Mouse (Mus musculus) heart, adult 9 months (tissue): ENCODE measurements around the gene Hip1r.

Source experiments
- DNase-seq, 2 experiments: peaks; one replicate each; pipeline ENCODE4 v3.0.0; 2022; ENCODE audit warnings: low spot score in 2 of 2

The Hip1r gene

DNA sequence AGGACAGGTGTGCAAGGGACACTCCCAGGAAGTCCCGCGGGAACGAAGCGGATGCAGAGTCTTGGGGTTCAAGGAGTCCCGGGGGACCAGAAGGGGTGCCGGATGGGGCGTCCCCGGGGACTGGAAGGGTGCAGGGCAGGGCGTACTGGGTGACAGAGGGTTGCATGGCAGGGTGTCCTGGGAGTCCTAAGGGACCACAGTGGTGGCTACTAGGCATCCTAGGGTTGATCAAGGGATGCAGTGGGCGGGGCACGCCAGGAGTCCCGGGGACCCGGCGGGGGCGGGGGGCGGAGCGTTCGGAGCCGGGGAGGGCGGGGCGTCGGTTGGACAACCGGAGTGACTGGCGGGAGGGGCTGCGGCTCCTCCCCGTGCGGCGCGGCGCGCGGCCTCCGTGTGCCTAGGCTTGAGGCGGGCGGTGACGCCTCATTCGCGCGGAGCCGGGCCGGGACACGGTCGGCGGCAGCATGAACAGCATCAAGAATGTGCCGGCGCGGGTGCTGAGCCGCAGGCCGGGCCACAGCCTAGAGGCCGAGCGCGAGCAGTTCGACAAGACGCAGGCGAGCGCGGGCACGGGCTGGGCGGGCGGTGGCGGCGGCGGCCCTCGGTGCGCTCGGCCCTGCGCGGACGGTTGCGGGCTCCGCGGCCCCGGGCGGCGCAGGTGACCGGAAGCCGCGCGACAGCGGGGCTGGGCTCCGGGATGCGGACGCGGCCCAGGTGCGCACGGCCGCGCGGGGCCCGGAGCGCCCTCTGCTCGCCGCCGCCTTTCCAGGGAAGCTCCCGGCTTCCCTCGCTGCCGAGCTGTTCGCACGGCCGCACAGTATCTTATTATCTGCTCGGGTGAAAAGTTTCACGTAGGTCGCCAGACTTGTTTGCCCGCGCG lies at the start of gene Hip1r:
Gene Hip1r, plus strand, starts transcription at position 330 of the 880 bp plus-strand sequence.
- DNase-seq = peak; percentile 71 to 72

GRCm38 (mm10) chr5:123927118-123927517 lies 46.3 kb upstream of the Hip1r start, which contains the start of gene Gm43518:
Gene Gm43518 (plus strand): TSS chr5:123927418.
- no peak for DNase-seq

- peak; percentile 93 to 95 for DNase-seq
These were observed 42.9 kb upstream of the Hip1r start, which contains the start of gene Ccdc62 for GRCm38 (mm10) chr5:123930508-123930989. Gene Ccdc62 (plus strand): TSS chr5:123930679.

GRCm38 (mm10) chr5:123931131-123931530 lies 42.3 kb upstream of the Hip1r start:
- no peak for DNase-seq

DNA sequence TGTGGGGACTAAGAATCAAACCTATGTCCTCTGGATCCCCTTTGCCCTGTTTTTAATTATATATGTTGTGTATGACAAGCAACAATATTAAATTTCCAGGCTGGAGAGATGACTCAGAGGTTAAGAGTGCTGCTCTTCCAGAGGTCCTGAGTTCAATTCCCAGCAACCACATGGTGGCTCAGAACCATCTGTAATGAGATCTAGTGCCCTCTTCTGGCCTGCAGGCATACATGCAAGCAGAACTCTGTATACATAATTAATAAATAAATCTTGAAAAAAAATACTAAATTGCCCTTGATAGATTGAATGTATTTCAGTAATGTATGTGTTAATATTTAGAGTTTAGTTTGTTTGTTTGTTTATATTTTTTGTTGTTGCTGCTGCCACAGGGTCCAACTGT lies 40.5 kb upstream of the Hip1r start:
- no peak for DNase-seq

DNA sequence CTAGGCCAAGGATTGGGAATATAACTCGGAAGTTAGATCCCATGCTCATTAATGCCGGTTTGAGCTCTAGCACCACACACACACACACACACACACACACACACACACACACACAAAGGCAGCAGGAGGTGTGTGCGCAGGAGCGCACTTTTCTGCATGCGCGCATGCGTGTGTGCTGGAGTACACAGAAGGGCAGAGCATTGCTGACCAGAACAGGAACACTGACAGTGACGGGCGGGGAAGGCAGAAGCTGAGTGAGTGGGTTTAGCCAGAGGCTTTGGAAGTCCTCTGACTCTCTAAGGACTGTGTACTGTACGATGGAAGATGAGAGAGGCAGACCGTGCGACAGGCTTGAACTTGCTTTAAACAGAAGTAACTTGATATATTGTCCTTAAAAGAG lies 39.9 kb upstream of the Hip1r start:
- no peak for DNase-seq

- DNase-seq = no peak
These were observed 39.4 kb upstream of the Hip1r start for GRCm38 (mm10) chr5:123933957-123934591.

GRCm38 (mm10) chr5:123935931-123936330 lies 37.5 kb upstream of the Hip1r start:
- DNase-seq = no peak

DNA sequence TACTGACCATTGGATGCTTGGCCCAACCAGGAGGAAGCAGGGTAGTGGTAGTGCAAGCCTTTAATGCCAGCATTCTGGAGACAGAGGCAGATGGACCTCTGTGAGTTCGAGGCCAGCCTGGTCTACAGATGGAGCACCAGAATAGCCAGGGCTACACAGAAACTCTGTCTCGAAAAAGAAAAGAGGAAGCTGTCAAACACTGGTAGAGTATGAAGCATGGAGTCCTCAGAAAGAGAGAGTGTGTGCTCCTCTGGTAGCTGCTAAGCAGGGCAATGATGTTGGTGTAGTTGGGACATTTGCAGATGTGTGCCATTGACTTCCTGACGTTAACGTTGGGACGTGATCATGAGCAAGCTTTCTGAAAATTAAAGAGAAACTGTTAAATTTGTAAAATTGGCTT lies 34.9 kb upstream of the Hip1r start:
- no peak for DNase-seq

DNA sequence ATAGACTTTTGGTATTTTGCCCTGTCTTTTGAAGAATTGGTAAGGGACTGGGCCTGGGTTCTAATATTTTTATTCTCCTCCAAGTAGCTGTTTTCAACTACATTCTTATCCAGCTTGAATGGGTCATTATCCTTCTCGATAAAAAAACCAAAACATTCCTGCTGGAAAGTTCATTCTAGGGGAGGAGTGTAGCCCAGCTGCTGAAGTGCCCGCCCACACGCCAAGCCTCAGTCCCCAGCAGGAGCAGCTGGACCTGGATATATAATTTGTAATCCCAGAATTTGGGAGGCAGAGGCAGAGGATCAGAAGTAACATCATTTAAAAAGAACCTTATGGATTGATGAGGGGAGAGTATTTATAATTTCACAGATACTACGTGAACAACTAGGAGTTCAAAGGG lies 26.9 kb upstream of the Hip1r start:
- no peak for DNase-seq

DNA sequence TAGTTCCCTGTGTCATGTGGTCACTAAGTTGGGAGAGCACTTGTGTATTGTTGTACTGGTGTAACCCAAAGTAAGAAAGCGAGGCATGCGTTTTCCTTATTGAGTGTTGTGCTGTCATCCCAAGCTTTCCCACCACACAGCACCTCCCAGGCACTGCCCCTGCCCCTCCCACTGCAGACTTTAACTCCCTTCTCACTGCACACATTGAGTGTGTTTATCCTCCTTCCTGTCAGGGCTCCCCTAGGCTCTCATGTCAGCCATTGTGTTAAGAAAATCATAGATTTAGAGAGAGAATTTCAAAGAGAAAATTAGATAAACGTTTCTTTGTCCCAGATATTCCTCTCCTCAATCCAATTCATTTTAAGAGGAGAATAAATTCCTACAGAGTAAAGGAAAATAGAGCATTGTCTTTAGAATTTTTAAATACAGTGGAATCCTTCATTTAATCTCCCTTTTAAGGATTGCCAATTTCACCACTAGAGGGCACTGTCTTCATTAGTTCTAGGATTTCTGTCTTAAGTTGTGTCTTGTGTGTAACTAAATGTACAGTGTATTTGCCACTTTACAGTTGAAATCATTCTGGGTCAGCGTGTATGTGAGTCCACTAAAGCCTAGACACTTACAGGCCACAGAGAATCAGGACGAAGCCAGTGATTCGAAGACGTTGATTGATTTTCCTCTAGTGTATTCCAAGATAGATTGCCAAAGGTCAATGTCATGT lies 26.2 kb upstream of the Hip1r start:
- DNase-seq = peak in 1 of 2 experiments; percentile 42

GRCm38 (mm10) chr5:123952365-123953045 lies 20.9 kb upstream of the Hip1r start:
- no peak for DNase-seq

DNA sequence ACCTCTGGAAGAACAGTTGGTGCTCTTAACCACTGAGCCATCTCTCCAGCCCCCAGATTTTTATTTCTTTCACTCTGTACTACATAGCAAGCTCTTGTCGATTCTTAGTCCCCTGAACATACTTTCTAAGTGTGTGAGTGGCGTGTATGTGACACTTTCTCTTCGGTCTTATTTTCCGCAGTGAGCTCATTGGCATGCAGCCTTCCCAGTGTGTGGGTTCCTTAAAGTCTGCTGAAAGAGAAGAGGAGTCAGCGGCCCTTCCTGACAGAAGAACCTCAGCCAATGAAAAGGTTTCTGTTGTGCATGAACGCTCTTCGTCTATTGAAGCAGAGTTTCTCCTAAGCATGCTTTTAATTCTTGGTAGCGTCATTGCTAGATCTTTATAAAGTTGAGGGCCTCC lies 16.2 kb upstream of the Hip1r start:
- no peak for DNase-seq

- no peak for DNase-seq
These were observed 14.4 kb upstream of the Hip1r start for GRCm38 (mm10) chr5:123959018-123959417.

GRCm38 (mm10) chr5:123960129-123960528 lies 13.3 kb upstream of the Hip1r start:
- DNase-seq = no peak

GRCm38 (mm10) chr5:123961046-123961445 lies 12.4 kb upstream of the Hip1r start:
- DNase-seq = no peak

GRCm38 (mm10) chr5:123964208-123964607 lies 9.2 kb upstream of the Hip1r start:
- DNase-seq = no peak

DNA sequence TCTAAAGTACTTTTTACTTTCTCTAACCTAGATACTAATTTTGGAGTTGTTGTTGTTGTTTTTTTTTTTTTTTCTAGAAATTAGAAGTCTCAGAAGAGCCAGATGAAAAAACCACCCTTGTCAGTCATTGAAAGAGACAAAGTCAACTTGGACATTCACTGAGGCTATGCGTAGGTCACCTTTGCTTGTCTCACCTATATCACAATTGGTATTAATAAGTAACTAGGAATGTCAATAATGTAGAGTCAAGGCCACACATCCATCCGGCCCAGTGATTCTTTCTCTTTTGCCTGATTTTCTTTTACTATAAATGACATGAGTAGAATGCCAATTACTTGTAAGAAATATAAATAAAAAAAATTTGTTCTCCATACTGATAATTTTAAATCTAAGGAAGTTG lies 6.7 kb upstream of the Hip1r start:
- DNase-seq = no peak

DNA sequence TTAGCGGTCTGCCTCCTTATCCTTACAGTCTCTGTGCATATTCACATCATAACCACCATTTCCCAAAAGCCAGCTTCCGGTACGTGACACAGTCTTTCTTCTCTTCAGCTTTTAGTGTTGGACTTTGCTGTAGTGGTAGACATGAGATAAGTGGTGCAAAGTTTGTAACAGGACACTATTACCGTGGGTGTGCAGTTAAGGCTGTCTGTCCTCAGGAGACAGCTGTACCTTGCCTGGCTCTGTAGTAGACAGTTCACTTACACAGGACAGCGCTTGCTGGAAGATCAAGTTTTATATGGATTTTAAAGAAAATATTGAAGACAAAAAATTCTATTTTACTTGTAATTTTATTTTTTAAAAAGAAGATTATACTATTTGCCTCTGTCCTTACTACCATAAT lies 5.0 kb upstream of the Hip1r start:
- no peak for DNase-seq

GRCm38 (mm10) chr5:123969216-123969615 lies 4.2 kb upstream of the Hip1r start:
- no peak for DNase-seq

GRCm38 (mm10) chr5:123970576-123970975 lies 2.9 kb upstream of the Hip1r start:
- DNase-seq = no peak

DNA sequence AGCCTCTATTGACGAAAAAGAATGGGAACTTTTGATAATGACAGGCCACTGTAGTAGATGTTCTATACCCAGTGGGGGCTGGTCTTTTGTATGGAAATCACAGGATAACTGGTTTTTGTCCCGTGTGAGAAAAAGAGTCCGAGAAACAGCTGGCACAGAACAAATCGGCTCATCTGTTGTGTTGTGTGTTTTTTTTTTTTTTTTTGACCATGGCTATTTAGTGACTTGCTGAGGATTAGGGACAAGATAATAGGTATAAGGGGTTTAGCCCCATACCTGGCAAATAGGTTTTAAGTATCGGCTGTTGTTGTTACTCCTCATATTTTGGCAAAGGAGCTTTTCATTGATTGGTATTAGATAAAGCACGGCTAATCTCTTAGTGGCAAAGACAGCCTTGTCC lies 975 bp upstream of the Hip1r start:
- no peak for DNase-seq
